ENCODE assay signal across 8 mouse cellular contexts in genomic region chr2:26352291-26352910, GRCm38 (mm10). TPM values are rescaled to one million over a fixed set of nuclear protein-coding genes. Genes with fewer than 3 reads are reported as not detected.
DNase-seq lines count a peak whose midpoint lies in the region; ATAC-seq lines count a peak whose summit lies in the region.

No protein-coding gene starts in this region.

- H3K27me3 ChIP-seq in lung, embryonic 16.5 days (ENCODE audit: control insufficient read depth, insufficient read depth, low read depth, low read length), result no peaks in the 10 kb centered on the region
- no peaks in the 10 kb centered on the region for H3K27me3 ChIP-seq in embryonic facial prominence, embryonic 12.5 days
- H3K27me3 ChIP-seq in hindbrain, embryonic 15.5 days, result no peaks in the 10 kb centered on the region
- no peaks in the 10 kb centered on the region for H3K27me3 ChIP-seq in midbrain, embryonic 13.5 days

- 4% methylated on average over 36 of the region's 36 CpGs for WGBS in lung, embryonic 16.5 days
- 2% methylated on average over 36 of the region's 36 CpGs for WGBS in embryonic facial prominence, embryonic 12.5 days
- 3% methylated on average over 36 of the region's 36 CpGs for WGBS in hindbrain, embryonic 15.5 days
- 4% methylated on average over 36 of the region's 36 CpGs for WGBS in midbrain, embryonic 13.5 days

- H3K4me3 ChIP-seq in lung, embryonic 16.5 days (ENCODE audit: low read length), result peak overlapping the region; percentile 90
- peak overlapping the region; percentile 82 for H3K4me3 ChIP-seq in embryonic facial prominence, embryonic 12.5 days
- H3K4me3 ChIP-seq in hindbrain, embryonic 15.5 days, result peak overlapping the region; percentile 78
- peak overlapping the region; percentile 87 for H3K4me3 ChIP-seq in midbrain, embryonic 13.5 days (replicated peaks)

- peak; percentile 42 to 46 for DNase-seq in adrenal gland, adult 18-20 months (ENCODE audit: low spot score in 2 of 2)
- no peak for DNase-seq in adrenal gland, adult 2 months
- no peak for DNase-seq in lung, postnatal 36 days
- DNase-seq in MN1 (ENCODE audit: low spot score), result no peak

- peak overlapping the region; percentile 68 for H3K27ac ChIP-seq in lung, embryonic 16.5 days (ENCODE audit: low read length)
- peak overlapping the region; percentile 63; the same call in 1 of the 2 replicates for H3K27ac ChIP-seq in embryonic facial prominence, embryonic 12.5 days
- peak overlapping the region; percentile 88 for H3K27ac ChIP-seq in hindbrain, embryonic 15.5 days (replicated peaks)
- H3K27ac ChIP-seq in midbrain, embryonic 13.5 days, result peak overlapping the region; percentile 84

- H3K4me2 ChIP-seq in lung, embryonic 16.5 days (ENCODE audit: low read depth, low read length), result peak overlapping the region; percentile 98
- H3K4me2 ChIP-seq in embryonic facial prominence, embryonic 12.5 days (replicated peaks), result peak overlapping the region; percentile 96
- H3K4me2 ChIP-seq in hindbrain, embryonic 15.5 days, result peak overlapping the region; percentile 85
- H3K4me2 ChIP-seq in midbrain, embryonic 13.5 days (replicated peaks), result peak overlapping the region; percentile 97

- ATAC-seq in lung, embryonic 16.5 days (ENCODE audit: low read depth), result peak; percentile 20
- 0 out of 2 replicates have a peak, but pooled peaks have one; percentile 6 for ATAC-seq in embryonic facial prominence, embryonic 12.5 days (ENCODE audit: insufficient number of reproducible peaks, insufficient read depth, low FRiP score, low TSS enrichment)
- ATAC-seq in hindbrain, embryonic 15.5 days (ENCODE audit: low FRiP score, low read depth), result peak; percentile 42; the same call in 1 of the 2 replicates
- peak; percentile 66 for ATAC-seq in midbrain, embryonic 13.5 days

- peak overlapping the region; percentile 88 for H3K9ac ChIP-seq in lung, embryonic 16.5 days (ENCODE audit: low read length)
- peak overlapping the region; percentile 80 for H3K9ac ChIP-seq in embryonic facial prominence, embryonic 12.5 days
- H3K9ac ChIP-seq in hindbrain, embryonic 15.5 days, result peak overlapping the region; percentile 97
- H3K9ac ChIP-seq in midbrain, embryonic 13.5 days (replicated peaks), result peak overlapping the region; percentile 97

- H3K36me3 ChIP-seq in lung, embryonic 16.5 days (ENCODE audit: control insufficient read depth, insufficient read depth, low read length), result peaks cover 5% of the 10 kb centered on the region; the same call in 1 of the 2 replicates
- H3K36me3 ChIP-seq in embryonic facial prominence, embryonic 12.5 days, result peaks cover 26% of the 10 kb centered on the region
- H3K36me3 ChIP-seq in hindbrain, embryonic 15.5 days, result peaks cover 16% of the 10 kb centered on the region
- peaks cover 44% of the 10 kb centered on the region for H3K36me3 ChIP-seq in midbrain, embryonic 13.5 days

- H3K4me1 ChIP-seq in lung, embryonic 16.5 days (replicated peaks; ENCODE audit: control insufficient read depth, insufficient read depth, low read length), result peaks cover 26% of the 10 kb centered on the region
- H3K4me1 ChIP-seq in embryonic facial prominence, embryonic 12.5 days, result peaks cover 17% of the 10 kb centered on the region
- peaks cover 30% of the 10 kb centered on the region for H3K4me1 ChIP-seq in hindbrain, embryonic 15.5 days (replicated peaks)
- H3K4me1 ChIP-seq in midbrain, embryonic 13.5 days (replicated peaks), result peaks cover 23% of the 10 kb centered on the region

- no peaks in the 10 kb centered on the region for H3K9me3 ChIP-seq in lung, embryonic 16.5 days (ENCODE audit: control insufficient read depth, low read length)
- no peaks in the 10 kb centered on the region for H3K9me3 ChIP-seq in embryonic facial prominence, embryonic 12.5 days
- no peaks in the 10 kb centered on the region for H3K9me3 ChIP-seq in hindbrain, embryonic 15.5 days
- no peaks in the 10 kb centered on the region for H3K9me3 ChIP-seq in midbrain, embryonic 13.5 days

RNA-seq across cellular contexts. Expression of gene Dnlz, which starts 0.5 kb away (rescaled TPM):
- 10 to 100 TPM; 21.4 to 27.0 TPM for total RNA-seq in adrenal gland, adult 18-20 months (2021)
- 10 to 100 TPM; 20.6 to 25.6 TPM for total RNA-seq in adrenal gland, adult 2 months (2021)
- polyA plus RNA-seq in adrenal gland, adult 2 months (2012; rRNA removed), result 30.6 and 31.1 TPM in 2 replicates
- polyA plus RNA-seq in lung, embryonic 16.5 days (2015; fragmentation: Nextera tagmentation; extraction: Ambion mirVana), result 22.8 and 24.7 TPM in 2 replicates
- 31.8 and 33.1 TPM in 2 replicates for polyA plus RNA-seq in embryonic facial prominence, embryonic 12.5 days (2016; fragmentation: Nextera tagmentation; extraction: Ambion mirVana)
- 28.3 and 32.6 TPM in 2 replicates for polyA plus RNA-seq in hindbrain, embryonic 15.5 days (2015; fragmentation: Nextera tagmentation; extraction: Ambion mirVana)
- polyA plus RNA-seq in midbrain, embryonic 13.5 days (2015; fragmentation: Nextera tagmentation; extraction: Ambion mirVana), result 28.1 and 30.6 TPM in 2 replicates

RNA-seq across cellular contexts. Expression of gene Card9, which starts 8.3 kb away (rescaled TPM):
- 1 to 10 TPM; 1.9 to 2.0 TPM for total RNA-seq in adrenal gland, adult 18-20 months (2021)
- 1 to 10 TPM; 1.3 to 1.7 TPM for total RNA-seq in adrenal gland, adult 2 months (2021)
- polyA plus RNA-seq in adrenal gland, adult 2 months (2012; rRNA removed), result 4.9 and 5.0 TPM in 2 replicates
- 4.2 and 4.4 TPM in 2 replicates for polyA plus RNA-seq in lung, embryonic 16.5 days (2015; fragmentation: Nextera tagmentation; extraction: Ambion mirVana)
- polyA plus RNA-seq in embryonic facial prominence, embryonic 12.5 days (2016; fragmentation: Nextera tagmentation; extraction: Ambion mirVana), result 0.87 and 0.97 TPM in 2 replicates
- 1.5 and 3.2 TPM in 2 replicates for polyA plus RNA-seq in hindbrain, embryonic 15.5 days (2015; fragmentation: Nextera tagmentation; extraction: Ambion mirVana)
- polyA plus RNA-seq in midbrain, embryonic 13.5 days (2015; fragmentation: Nextera tagmentation; extraction: Ambion mirVana), result 1.4 and 2.3 TPM in 2 replicates

RNA-seq across cellular contexts. Expression of gene Snapc4, which starts 28.1 kb away (rescaled TPM):
- 10 to 100 TPM; 31.0 to 36.5 TPM for total RNA-seq in adrenal gland, adult 18-20 months (2021)
- 10 to 100 TPM; 19.1 to 23.3 TPM for total RNA-seq in adrenal gland, adult 2 months (2021)
- polyA plus RNA-seq in adrenal gland, adult 2 months (2012; rRNA removed), result 42.8 and 55.3 TPM in 2 replicates
- polyA plus RNA-seq in lung, embryonic 16.5 days (2015; fragmentation: Nextera tagmentation; extraction: Ambion mirVana), result 25.3 and 25.6 TPM in 2 replicates
- polyA plus RNA-seq in embryonic facial prominence, embryonic 12.5 days (2016; fragmentation: Nextera tagmentation; extraction: Ambion mirVana), result 39.2 and 42.7 TPM in 2 replicates
- polyA plus RNA-seq in hindbrain, embryonic 15.5 days (2015; fragmentation: Nextera tagmentation; extraction: Ambion mirVana), result 30.6 and 40.5 TPM in 2 replicates
- 28.2 and 32.3 TPM in 2 replicates for polyA plus RNA-seq in midbrain, embryonic 13.5 days (2015; fragmentation: Nextera tagmentation; extraction: Ambion mirVana)

RNA-seq across cellular contexts. Expression of gene Entr1, which starts 36.7 kb away (rescaled TPM):
- total RNA-seq in adrenal gland, adult 18-20 months (2021), result 100 to 1,000 TPM; 114 to 119 TPM
- 100 to 1,000 TPM in 1 of 2 experiments, 10 to 100 TPM in 1; 95.6 to 121 TPM for total RNA-seq in adrenal gland, adult 2 months (2021)
- polyA plus RNA-seq in adrenal gland, adult 2 months (2012; rRNA removed), result 93.3 TPM in 2 replicates
- 112 and 117 TPM in 2 replicates for polyA plus RNA-seq in lung, embryonic 16.5 days (2015; fragmentation: Nextera tagmentation; extraction: Ambion mirVana)
- 184 and 188 TPM in 2 replicates for polyA plus RNA-seq in embryonic facial prominence, embryonic 12.5 days (2016; fragmentation: Nextera tagmentation; extraction: Ambion mirVana)
- 151 and 163 TPM in 2 replicates for polyA plus RNA-seq in hindbrain, embryonic 15.5 days (2015; fragmentation: Nextera tagmentation; extraction: Ambion mirVana)
- 165 and 166 TPM in 2 replicates for polyA plus RNA-seq in midbrain, embryonic 13.5 days (2015; fragmentation: Nextera tagmentation; extraction: Ambion mirVana)

RNA-seq across cellular contexts. Expression of gene Pmpca, which starts 36.7 kb away (rescaled TPM):
- 100 to 1,000 TPM; 139 to 150 TPM for total RNA-seq in adrenal gland, adult 18-20 months (2021)
- total RNA-seq in adrenal gland, adult 2 months (2021), result 100 to 1,000 TPM; 144 to 148 TPM
- 50.1 and 79.3 TPM in 2 replicates for polyA plus RNA-seq in adrenal gland, adult 2 months (2012; rRNA removed)
- polyA plus RNA-seq in lung, embryonic 16.5 days (2015; fragmentation: Nextera tagmentation; extraction: Ambion mirVana), result 94.7 and 98.6 TPM in 2 replicates
- 108 and 112 TPM in 2 replicates for polyA plus RNA-seq in embryonic facial prominence, embryonic 12.5 days (2016; fragmentation: Nextera tagmentation; extraction: Ambion mirVana)
- 90.0 and 91.9 TPM in 2 replicates for polyA plus RNA-seq in hindbrain, embryonic 15.5 days (2015; fragmentation: Nextera tagmentation; extraction: Ambion mirVana)
- 107 and 110 TPM in 2 replicates for polyA plus RNA-seq in midbrain, embryonic 13.5 days (2015; fragmentation: Nextera tagmentation; extraction: Ambion mirVana)

Comparison
In these comparisons a context has a peak if more than half of its experiments do, and no peak if none do; other contexts are left out.
1. DNase-seq: peak in adrenal gland, adult 18-20 months (2 of 2); none in adrenal gland, adult 2 months (single experiment), lung, postnatal 36 days (single experiment) and MN1 (single experiment).
2. ATAC-seq: peak in every context shown above with its lines; median percentile 66 in midbrain, embryonic 13.5 days; 42 in hindbrain, embryonic 15.5 days; 20 in lung, embryonic 16.5 days; 6 in embryonic facial prominence, embryonic 12.5 days.
3. Peak in every context shown above with its lines, with median percentiles within 50 percentile points of each other: H3K27ac ChIP-seq, H3K4me2 ChIP-seq, H3K4me3 ChIP-seq and H3K9ac ChIP-seq.